Mouse (Mus musculus) c-Kit-positive CD71-positive TER-119-positive erythroid progenitor cells, embryonic 14.5 days (primary cell): Measurements from ENCODE around the gene Gstm3.
A peak's percentile ranks its signal among the peaks of the same experiment; 100 is the strongest.
"Not testable (repeated sequence)": the region's sequence is repeated elsewhere in the genome, so short reads cannot be mapped to it uniquely, and the experiment has no call there.

Experiments
- DNase-seq: peaks from one replicate; pipeline ENCODE4 v3.0.0-alpha.2; 2013; ENCODE audit warnings: low spot score

Gstm3 gene

GRCm38 (mm10) chr3:107974237-107974636 is 5.2 kb upstream of the Gstm3 start:
- no peak for DNase-seq

- no peak for DNase-seq
Observed at GRCm38 (mm10) chr3:107972070-107972469, 3.0 kb upstream of the Gstm3 start.

GRCm38 (mm10) chr3:107971101-107971500 is 2.0 kb upstream of the Gstm3 start:
- DNase-seq: not testable (repeated sequence)

GRCm38 (mm10) chr3:107966631-107967030 is 2.5 kb downstream of the Gstm3 start:
- no peak for DNase-seq

GRCm38 (mm10) chr3:107965592-107965991 is 3.5 kb downstream of the Gstm3 start:
- no peak for DNase-seq

GRCm38 (mm10) chr3:107964656-107965308 is 4.3 kb downstream of the Gstm3 start:
- DNase-seq: peak; percentile 33

- DNase-seq: no peak
Observed at GRCm38 (mm10) chr3:107964026-107964425, 5.1 kb downstream of the Gstm3 start.

GRCm38 (mm10) chr3:107955260-107955659 is 13.8 kb downstream of the Gstm3 start:
- DNase-seq: not testable (repeated sequence)

- no peak for DNase-seq
Observed at GRCm38 (mm10) chr3:107953906-107954305, 15.2 kb downstream of the Gstm3 start.

- DNase-seq: no peak
Observed at GRCm38 (mm10) chr3:107953328-107953755, 15.7 kb downstream of the Gstm3 start.

GRCm38 (mm10) chr3:107950531-107950930 is 18.6 kb downstream of the Gstm3 start:
- DNase-seq: no peak

GRCm38 (mm10) chr3:107949461-107949860 is 19.6 kb downstream of the Gstm3 start:
- DNase-seq: not testable (repeated sequence)

GRCm38 (mm10) chr3:107945729-107946128 is 23.4 kb downstream of the Gstm3 start:
- DNase-seq: no peak

- no peak for DNase-seq
Observed at GRCm38 (mm10) chr3:107943239-107943990, 25.7 kb downstream of the Gstm3 start, which contains the start of gene Gstm6. TSS of gene Gstm6 (minus strand) at chr3:107943749.

- no peak for DNase-seq
Observed at GRCm38 (mm10) chr3:107941261-107941660, 27.8 kb downstream of the Gstm3 start.

GRCm38 (mm10) chr3:107940524-107940923 is 28.6 kb downstream of the Gstm3 start:
- no peak for DNase-seq

- DNase-seq: no peak
Observed at GRCm38 (mm10) chr3:107939830-107940229, 29.3 kb downstream of the Gstm3 start.

- DNase-seq: peak; percentile 33
Observed at GRCm38 (mm10) chr3:107939403-107939802, 29.7 kb downstream of the Gstm3 start.

GRCm38 (mm10) chr3:107935888-107936287 is 33.2 kb downstream of the Gstm3 start:
- no peak for DNase-seq

GRCm38 (mm10) chr3:107935268-107935667 is 33.8 kb downstream of the Gstm3 start:
- no peak for DNase-seq

- no peak for DNase-seq
Observed at GRCm38 (mm10) chr3:107932128-107932527, 37.0 kb downstream of the Gstm3 start.

GRCm38 (mm10) chr3:107931670-107932069 is 37.4 kb downstream of the Gstm3 start, which contains the start of gene Gstm7:
TSS of gene Gstm7 (minus strand) at chr3:107931817.
- peak; percentile 75 for DNase-seq

GRCm38 (mm10) chr3:107931134-107931533 is 37.9 kb downstream of the Gstm3 start:
- DNase-seq: no peak
